Mouse (Mus musculus) neural tube, embryonic 11.5 days (tissue): Measurements from ENCODE around the gene Polr1d. TPM values are rescaled to one million over a fixed set of nuclear protein-coding genes. Genes with fewer than 3 reads are reported as not detected.

ENCODE experiments used
- ATAC-seq: fragments of 200-750 bp; cut with Nextera tagmentation; 2 replicates; pipeline ENCODE4 v1.8.0; 2017; ENCODE audit warnings: moderate number of reproducible peaks, mild to moderate bottlenecking, moderate TSS enrichment, moderate library complexity; ENCODE audit not compliant: insufficient read depth, low FRiP score, low TSS enrichment
- DNase-seq: peaks from one replicate; pipeline ENCODE4 v3.0.0-alpha.2; 2015; ENCODE audit warnings: low spot score
- H3K27ac ChIP-seq: fragments of 300-500 bp; sonication (generic); 2 replicates; pipeline ENCODE4 v1.5.1; 2014; ENCODE audit warnings: low read depth, mild to moderate bottlenecking, low read length
- H3K27me3 ChIP-seq: fragments of 300-500 bp; sonication (generic); 2 replicates; pipeline ENCODE4 v1.6.1; 2014; ENCODE audit warnings: mild to moderate bottlenecking, low read length, mixed read lengths; ENCODE audit not compliant: control insufficient read depth, insufficient read depth
- H3K36me3 ChIP-seq: fragments of 300-500 bp; sonication (generic); 2 replicates; pipeline ENCODE4 v1.6.1; 2014; ENCODE audit warnings: mild to moderate bottlenecking, low read length, moderate library complexity, mixed read lengths; ENCODE audit not compliant: control insufficient read depth, insufficient read depth
- H3K4me1 ChIP-seq: fragments of 300-500 bp; sonication (generic); 2 replicates; pipeline ENCODE4 v1.6.1; 2014; ENCODE audit warnings: low read length, mixed read lengths; ENCODE audit not compliant: control insufficient read depth, insufficient read depth
- H3K4me2 ChIP-seq: fragments of 300-500 bp; sonication (generic); 2 replicates; pipeline ENCODE4 v1.6.1; 2014; ENCODE audit warnings: low read depth, mild to moderate bottlenecking, moderate library complexity
- H3K4me3 ChIP-seq: fragments of 300-500 bp; sonication (generic); 2 replicates; pipeline ENCODE4 v1.5.1; 2014; ENCODE audit warnings: low read depth, low read length
- H3K9ac ChIP-seq: fragments of 300-500 bp; sonication (generic); 2 replicates; pipeline ENCODE4 v1.6.1; 2014; ENCODE audit warnings: mild to moderate bottlenecking, low read length
- H3K9me3 ChIP-seq: fragments of 300-500 bp; sonication (generic); 2 replicates; pipeline ENCODE4 v1.6.1; 2016; ENCODE audit warnings: low read length; ENCODE audit not compliant: control insufficient read depth
- WGBS: fragments of 180-500 bp; shearing (Covaris S2); extraction: QIAGEN DNeasy Blood & Tissue Kit; methylation state at CpG from one replicate; pipeline ENCODE4 v1.1.7; 2014; 5-methylcytosine and 5-hydroxymethylcytosine counted together
- polyA plus RNA-seq: library from polyadenylated mRNA; unstranded; fragments of >200 nt; fragmentation: Nextera tagmentation; extraction: Ambion mirVana; gene quantifications from 2 replicates; pipeline ENCODE4 v1.2.1, GENCODE M21; 2014

The Polr1d gene
- 106 and 113 TPM in 2 replicates for polyA plus RNA-seq

GRCm38 (mm10) chr5:147076799-147077165 is at the start of gene Polr1d:
Polr1d (plus strand) TSS chr5:147077050.
- 0% methylated on average over 16 of the region's 17 CpGs for WGBS
- Histone ChIP-seq H3K9me3 (no peaks in the 10 kb centered on the region), H3K9ac (peak within 1 kb of the TSS; percentile 67), H3K4me3 (peak within 1 kb of the TSS; percentile 86), H3K4me2 (peak within 1 kb of the TSS; percentile 96), H3K36me3 (no peaks in the 10 kb centered on the region), H3K27me3 (no peaks in the 10 kb centered on the region), H3K4me1 (peaks cover 11% of the 10 kb centered on the region), H3K27ac (peak within 1 kb of the TSS; percentile 72; the same call in 1 of the 2 replicates)
- DNase-seq (no peak), ATAC-seq (no peak)

GRCm38 (mm10) chr5:147031281-147031680 is 45.6 kb upstream of the Polr1d start:
- no peak for ATAC-seq
- H3K4me3 ChIP-seq, result no peak overlapping the region
- WGBS, result 86% methylated on average over 14 of the region's 14 CpGs

GRCm38 (mm10) chr5:147033155-147033554 is 43.7 kb upstream of the Polr1d start:
- Histone ChIP-seq H3K27me3 (no peaks in the 10 kb centered on the region), H3K9ac (no peak overlapping the region), H3K9me3 (no peaks in the 10 kb centered on the region), H3K4me3 (no peak overlapping the region), H3K27ac (no peak overlapping the region), H3K4me1 (no peaks in the 10 kb centered on the region), H3K36me3 (no peaks in the 10 kb centered on the region), H3K4me2 (no peak overlapping the region)
- DNase-seq, result no peak
- WGBS, result 89% methylated on average over 13 of the region's 13 CpGs
- ATAC-seq, result no peak

More at GRCm38 (mm10) chr5:147031281-147031680, 45.6 kb upstream of the Polr1d start:
- H3K27ac ChIP-seq, result no peak overlapping the region
- no peak for DNase-seq
- no peaks in the 10 kb centered on the region for H3K9me3 ChIP-seq
- no peak overlapping the region for H3K4me2 ChIP-seq
- H3K9ac ChIP-seq, result no peak overlapping the region
- H3K4me1 ChIP-seq, result no peaks in the 10 kb centered on the region
- H3K27me3 ChIP-seq, result no peaks in the 10 kb centered on the region
- H3K36me3 ChIP-seq, result peaks cover 2% of the 10 kb centered on the region; the same call in 1 of the 2 replicates

- Histone ChIP-seq H3K4me1 (no peaks in the 10 kb centered on the region), H3K27ac (no peak overlapping the region), H3K27me3 (no peaks in the 10 kb centered on the region), H3K4me2 (no peak overlapping the region), H3K9ac (no peak overlapping the region; the same call in 1 of the 2 replicates), H3K9me3 (no peaks in the 10 kb centered on the region), H3K4me3 (no peak overlapping the region), H3K36me3 (no peaks in the 10 kb centered on the region)
- ATAC-seq (no peak), DNase-seq (no peak)
- WGBS, result 66% methylated on average over 12 of the region's 12 CpGs
These were observed 42.6 kb upstream of the Polr1d start for GRCm38 (mm10) chr5:147034283-147034682.

GRCm38 (mm10) chr5:147035301-147035700 is 41.5 kb upstream of the Polr1d start:
- H3K36me3 ChIP-seq, result no peaks in the 10 kb centered on the region
- DNase-seq, result no peak
- H3K9ac ChIP-seq, result no peak overlapping the region
- no peak overlapping the region for H3K4me3 ChIP-seq
- no peaks in the 10 kb centered on the region for H3K4me1 ChIP-seq
- H3K27me3 ChIP-seq, result no peaks in the 10 kb centered on the region
- no peak overlapping the region for H3K27ac ChIP-seq
- 95% methylated on average over 6 of the region's 6 CpGs for WGBS
- ATAC-seq, result no peak
- H3K4me2 ChIP-seq, result no peak overlapping the region
- no peaks in the 10 kb centered on the region for H3K9me3 ChIP-seq

GRCm38 (mm10) chr5:147036028-147036427 is 40.8 kb upstream of the Polr1d start:
- H3K9me3 ChIP-seq, result no peaks in the 10 kb centered on the region
- ATAC-seq (no peak), DNase-seq (no peak)
- no peak overlapping the region for H3K4me2 ChIP-seq
- H3K27me3 ChIP-seq, result no peaks in the 10 kb centered on the region
- H3K27ac ChIP-seq, result no peak overlapping the region
- H3K9ac ChIP-seq, result no peak overlapping the region
- no peak overlapping the region for H3K4me3 ChIP-seq
- H3K36me3 ChIP-seq, result no peaks in the 10 kb centered on the region
- WGBS, result 88% methylated on average over 10 of the region's 10 CpGs
- H3K4me1 ChIP-seq, result no peaks in the 10 kb centered on the region

GRCm38 (mm10) chr5:147036661-147037060 is 40.2 kb upstream of the Polr1d start:
- H3K4me3 ChIP-seq, result no peak overlapping the region
- no peaks in the 10 kb centered on the region for H3K27me3 ChIP-seq
- no peak overlapping the region for H3K27ac ChIP-seq
- ATAC-seq (no peak), DNase-seq (no peak)
- H3K36me3 ChIP-seq, result no peaks in the 10 kb centered on the region
- no peak overlapping the region for H3K4me2 ChIP-seq
- no peaks in the 10 kb centered on the region for H3K4me1 ChIP-seq
- H3K9me3 ChIP-seq, result no peaks in the 10 kb centered on the region
- 90% methylated on average over 5 of the region's 5 CpGs for WGBS
- H3K9ac ChIP-seq, result no peak overlapping the region

- Histone ChIP-seq H3K9me3 (no peaks in the 10 kb centered on the region), H3K4me3 (no peak overlapping the region), H3K4me2 (no peak overlapping the region), H3K4me1 (peaks cover 2% of the 10 kb centered on the region; the same call in 1 of the 2 replicates), H3K27me3 (no peaks in the 10 kb centered on the region), H3K36me3 (no peaks in the 10 kb centered on the region), H3K27ac (no peak overlapping the region), H3K9ac (no peak overlapping the region)
- WGBS, result 54% methylated on average over 3 of the region's 3 CpGs
- DNase-seq (no peak), ATAC-seq (no peak)
These were observed 39.2 kb upstream of the Polr1d start for GRCm38 (mm10) chr5:147037601-147038000.

- 77% methylated on average over 5 of the region's 5 CpGs for WGBS
- Histone ChIP-seq H3K27me3 (no peaks in the 10 kb centered on the region), H3K9me3 (no peaks in the 10 kb centered on the region), H3K27ac (no peak overlapping the region), H3K36me3 (no peaks in the 10 kb centered on the region), H3K4me2 (no peak overlapping the region), H3K4me3 (no peak overlapping the region), H3K4me1 (peaks cover 6% of the 10 kb centered on the region; the same call in 1 of the 2 replicates), H3K9ac (no peak overlapping the region)
- DNase-seq, result no peak
- no peak for ATAC-seq
These were observed 37.5 kb upstream of the Polr1d start for GRCm38 (mm10) chr5:147039394-147039793.
